Mouse (Mus musculus) neural tube, embryonic 15.5 days (tissue): ENCODE data around the gene Tmem39b. TPM values are rescaled to one million over a fixed set of nuclear protein-coding genes. Genes with fewer than 3 reads are reported as not detected.
"Not testable (repeated sequence)": the region's sequence is repeated elsewhere in the genome, so short reads cannot be mapped to it uniquely, and the experiment has no call there.

ENCODE experiments used
- ATAC-seq: fragments of 200-750 bp; cut with Nextera tagmentation; 2 replicates; pipeline ENCODE4 v1.8.0; 2017; ENCODE audit warnings: mild to moderate bottlenecking, moderate TSS enrichment, moderate library complexity; ENCODE audit not compliant: low FRiP score
- H3K27ac ChIP-seq: fragments of 300-500 bp; sonication (generic); replicated peaks from 2 replicates; pipeline ENCODE4 v1.5.1; 2015; ENCODE audit warnings: mild to moderate bottlenecking, inconsistent platforms
- H3K27me3 ChIP-seq: fragments of 300-500 bp; sonication (generic); replicated peaks from 2 replicates; pipeline ENCODE4 v1.6.1; 2015; ENCODE audit warnings: inconsistent platforms
- H3K36me3 ChIP-seq: fragments of 300-500 bp; sonication (generic); 2 replicates; pipeline ENCODE4 v1.6.1; 2015; ENCODE audit warnings: inconsistent platforms
- H3K4me1 ChIP-seq: fragments of 300-500 bp; sonication (generic); 2 replicates; pipeline ENCODE4 v1.6.1; 2015; ENCODE audit warnings: inconsistent platforms
- H3K4me2 ChIP-seq: fragments of 300-500 bp; sonication (generic); 2 replicates; pipeline ENCODE4 v1.6.1; 2015; ENCODE audit warnings: inconsistent platforms, mild to moderate bottlenecking, moderate library complexity
- H3K4me3 ChIP-seq: fragments of 300-500 bp; sonication (generic); replicated peaks from 2 replicates; pipeline ENCODE4 v1.5.1; 2015; ENCODE audit warnings: mild to moderate bottlenecking, inconsistent platforms
- H3K9ac ChIP-seq: fragments of 300-500 bp; sonication (generic); replicated peaks from 2 replicates; pipeline ENCODE4 v1.6.1; 2015; ENCODE audit warnings: mild to moderate bottlenecking, inconsistent platforms
- H3K9me3 ChIP-seq: fragments of 300-500 bp; sonication (generic); replicated peaks from 2 replicates; pipeline ENCODE4 v1.6.1; 2016; ENCODE audit warnings: inconsistent platforms
- WGBS: fragments of 180-500 bp; shearing (Covaris S2); methylation state at CpG from one replicate; pipeline ENCODE4 v1.1.7; 2015; ENCODE audit warnings: mixed read lengths; 5-methylcytosine and 5-hydroxymethylcytosine counted together
- polyA plus RNA-seq: library from polyadenylated mRNA; unstranded; fragments of >200 nt; fragmentation: Nextera tagmentation; extraction: Ambion mirVana; gene quantifications from 2 replicates; pipeline ENCODE4 v1.2.1, GENCODE M21; 2015

Gene Tmem39b
- 13.9 and 15.4 TPM in 2 replicates for polyA plus RNA-seq

DNA sequence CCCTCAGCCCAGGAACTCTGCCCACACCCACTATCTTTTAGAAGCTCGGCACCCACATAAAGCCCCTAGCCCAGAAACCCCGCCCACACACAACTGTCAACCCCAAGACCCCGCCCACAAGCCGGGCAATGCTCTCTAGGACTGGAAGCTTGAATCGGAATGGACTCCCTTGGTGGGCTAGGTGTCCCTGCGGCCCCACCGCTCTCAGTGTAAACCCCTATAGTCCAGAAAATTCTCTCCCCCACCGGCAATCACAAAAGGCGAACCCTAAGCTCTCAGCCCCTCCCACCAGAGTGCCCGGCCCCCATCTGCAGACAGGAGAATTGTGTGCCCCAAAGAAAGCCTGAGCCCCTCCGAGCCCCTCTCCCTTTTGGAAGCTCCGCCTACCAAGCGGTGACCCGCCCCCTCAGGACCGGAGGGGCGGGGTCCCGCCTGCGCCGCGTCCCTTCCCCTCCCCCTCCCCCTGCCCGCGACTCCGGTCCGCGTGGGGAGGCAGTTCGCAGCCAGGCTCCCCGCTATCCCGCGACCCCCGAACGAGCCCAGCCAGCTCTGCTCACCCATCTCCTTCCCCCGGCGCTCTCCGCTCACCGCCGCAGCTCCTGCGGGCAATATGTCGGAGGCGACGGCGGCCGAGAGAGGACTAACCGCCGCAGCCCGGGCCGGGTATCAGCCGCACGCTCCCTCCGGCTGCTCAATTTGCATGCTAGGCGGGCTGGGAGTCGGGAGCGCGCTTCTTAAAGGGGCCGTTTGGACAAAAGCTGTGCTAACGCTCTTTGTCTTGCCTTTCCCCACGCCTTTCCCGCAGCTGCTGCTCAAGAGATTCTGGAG, at the start of gene Tmem39b:
TSS of gene Tmem39b (minus strand) at position 681 of the 828 bp plus-strand sequence.
- peaks cover 46% of the 10 kb centered on the region for H3K4me1 ChIP-seq
- no peaks in the 10 kb centered on the region for H3K27me3 ChIP-seq
- H3K9me3 ChIP-seq: no peaks in the 10 kb centered on the region
- H3K9ac ChIP-seq: peak within 1 kb of the TSS; percentile 72
- peaks cover 28% of the 10 kb centered on the region for H3K36me3 ChIP-seq
- H3K4me3 ChIP-seq: peak within 1 kb of the TSS; percentile 69
- under 1% methylated on average over 57 of the region's 57 CpGs for WGBS
- peak; percentile 89 for ATAC-seq
- H3K27ac ChIP-seq: peak within 1 kb of the TSS; percentile 97
- H3K4me2 ChIP-seq: peak within 1 kb of the TSS; percentile 67

- Histone ChIP-seq H3K27ac (no peak overlapping the region), H3K4me3 (no peak overlapping the region), H3K27me3 (no peaks in the 10 kb centered on the region), H3K9ac (no peak overlapping the region), H3K9me3 (no peaks in the 10 kb centered on the region), H3K4me2 (no peak overlapping the region), H3K4me1 (peaks cover 10% of the 10 kb centered on the region), H3K36me3 (no peaks in the 10 kb centered on the region)
- ATAC-seq: no peak
- 59% methylated on average over 1 of the region's 1 CpGs for WGBS
Measured at GRCm38 (mm10) chr4:129746106-129746505, 49.5 kb upstream of the Tmem39b start.

DNA sequence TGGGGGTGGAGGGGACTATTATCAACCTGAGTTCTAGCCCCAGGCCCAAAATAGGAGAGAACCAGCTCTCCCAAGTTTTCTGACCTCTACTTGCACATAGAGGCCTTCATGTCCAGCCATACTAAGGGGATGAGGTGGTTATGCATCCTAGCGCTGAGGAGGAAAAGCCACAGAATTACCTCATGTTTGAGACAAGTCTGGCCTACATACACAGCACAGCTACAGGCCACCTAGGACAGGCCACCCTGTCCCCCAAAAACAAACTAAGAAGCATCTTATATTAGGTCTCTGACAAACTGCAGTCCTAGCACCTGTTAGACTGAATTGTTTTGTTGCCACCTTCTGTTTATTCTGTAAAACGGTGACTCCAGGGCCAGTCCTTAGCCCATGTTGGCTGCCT, 46.9 kb upstream of the Tmem39b start:
- H3K9ac ChIP-seq: peak overlapping the region; percentile 71
- H3K36me3 ChIP-seq: no peaks in the 10 kb centered on the region
- WGBS: 42% methylated on average over 2 of the region's 2 CpGs

DNA sequence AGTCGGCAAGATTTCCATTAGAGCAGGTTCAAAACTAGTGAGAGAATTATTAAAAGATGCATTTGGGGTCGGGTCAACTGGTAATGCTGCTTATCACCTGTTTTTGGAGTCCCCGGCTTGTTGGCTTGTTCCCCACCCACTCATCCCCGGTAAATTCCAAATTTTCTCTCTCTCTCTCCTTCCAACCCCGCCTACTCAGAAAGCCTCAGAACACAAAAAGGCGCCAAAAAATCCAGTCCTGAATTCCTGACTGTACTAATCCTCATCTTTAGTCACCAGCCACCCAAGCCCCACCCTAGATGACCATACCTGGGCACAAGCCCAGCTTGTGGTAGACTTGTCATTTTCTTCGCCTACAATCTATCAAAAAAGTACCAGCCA, 46.4 kb upstream of the Tmem39b start:
- Histone ChIP-seq H3K9ac (peak overlapping the region; percentile 71), H3K9me3 (no peaks in the 10 kb centered on the region), H3K4me3 (peak overlapping the region; percentile 93), H3K27me3 (no peaks in the 10 kb centered on the region), H3K4me2 (peak overlapping the region; percentile 66), H3K4me1 (peaks cover 32% of the 10 kb centered on the region), H3K36me3 (no peaks in the 10 kb centered on the region), H3K27ac (peak overlapping the region; percentile 98)
- WGBS: 11% methylated on average over 7 of the region's 7 CpGs
- ATAC-seq: no peak

More for the DNA sequence above, 46.9 kb upstream of the Tmem39b start:
- Histone ChIP-seq H3K4me1 (peaks cover 29% of the 10 kb centered on the region), H3K4me3 (peak overlapping the region; percentile 93), H3K9me3 (no peaks in the 10 kb centered on the region), H3K27ac (peak overlapping the region; percentile 98), H3K27me3 (no peaks in the 10 kb centered on the region), H3K4me2 (peak overlapping the region; percentile 66)
- ATAC-seq: no peak

GRCm38 (mm10) chr4:129742232-129743009, 45.8 kb upstream of the Tmem39b start, which contains the start of gene Khdrbs1:
Khdrbs1 (minus strand) TSS chr4:129742303.
- under 1% methylated on average over 76 of the region's 76 CpGs for whole genome bisulfite sequencing
- no peaks in the 10 kb centered on the region for H3K27me3 ChIP-seq
- peak within 1 kb of the TSS; percentile 98 for H3K27ac ChIP-seq
- peak; percentile 95 for ATAC-seq
- peaks cover 32% of the 10 kb centered on the region for H3K4me1 ChIP-seq
- no peaks in the 10 kb centered on the region for H3K36me3 ChIP-seq
- no peaks in the 10 kb centered on the region for H3K9me3 ChIP-seq
- H3K4me2 ChIP-seq: peak within 1 kb of the TSS; percentile 73
- peak within 1 kb of the TSS; percentile 99 for H3K9ac ChIP-seq
- H3K4me3 ChIP-seq: peak within 1 kb of the TSS; percentile 93

DNA sequence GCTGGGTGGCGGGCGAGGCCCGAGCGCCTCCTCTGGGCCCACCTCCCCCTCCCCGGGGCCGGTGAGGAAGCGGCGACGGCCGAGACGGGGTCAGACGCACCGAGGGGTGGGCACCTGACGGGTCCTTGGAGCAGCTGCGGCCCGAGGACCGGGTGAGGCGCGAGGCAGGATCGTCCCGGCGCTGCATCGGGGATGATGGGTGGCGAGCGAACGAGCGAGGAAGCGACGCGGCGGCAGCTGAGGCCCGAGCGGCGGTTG, 45.3 kb upstream of the Tmem39b start:
- H3K36me3 ChIP-seq: no peaks in the 10 kb centered on the region
- H3K4me3 ChIP-seq: peak overlapping the region; percentile 93
- H3K27me3 ChIP-seq: no peaks in the 10 kb centered on the region
- ATAC-seq: peak; percentile 57
- H3K4me1 ChIP-seq: peaks cover 37% of the 10 kb centered on the region
- H3K27ac ChIP-seq: peak overlapping the region; percentile 96
- H3K9ac ChIP-seq: peak overlapping the region; percentile 99
- under 1% methylated on average over 16 of the region's 34 CpGs for WGBS
- peak overlapping the region; percentile 73 for H3K4me2 ChIP-seq
- H3K9me3 ChIP-seq: no peaks in the 10 kb centered on the region

DNA sequence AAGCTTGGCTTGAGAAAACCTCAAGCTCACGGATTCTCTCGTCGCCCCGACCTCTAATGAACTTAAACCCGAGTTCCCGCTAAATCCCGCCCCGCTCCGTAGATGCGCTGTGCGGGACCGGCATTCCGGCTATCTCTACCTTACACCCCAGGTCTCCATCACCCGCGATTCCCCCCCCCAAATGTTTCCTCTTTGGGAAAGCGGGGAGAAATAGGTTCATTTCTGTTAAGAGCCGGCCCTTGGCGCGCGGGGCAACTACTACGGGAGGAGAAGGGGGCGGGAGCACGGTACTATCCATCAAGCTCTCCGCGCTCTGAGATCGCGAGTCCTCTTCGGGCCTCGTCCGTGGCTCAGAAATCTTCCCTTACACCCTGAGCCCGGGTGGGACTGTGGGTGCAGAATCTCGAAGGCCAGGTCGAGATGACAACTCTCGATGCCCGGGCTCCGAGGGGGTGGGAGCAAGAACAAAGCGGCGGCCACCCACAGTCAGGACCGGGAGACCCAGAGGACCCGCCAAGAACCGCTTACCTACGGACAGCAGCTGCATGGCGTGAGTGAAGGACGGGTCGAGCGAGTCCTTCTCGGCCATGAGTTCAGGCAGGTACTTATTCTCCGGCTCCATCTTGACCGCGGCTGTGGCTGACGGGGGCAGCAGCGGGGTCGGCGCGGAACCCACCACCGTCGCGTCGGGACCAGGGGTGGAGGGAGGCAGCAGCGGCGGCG, 44.8 kb upstream of the Tmem39b start:
- peak overlapping the region; percentile 93 for H3K4me3 ChIP-seq
- ATAC-seq: peak; percentile 2; the same call in 1 of the 2 replicates
- H3K9me3 ChIP-seq: no peaks in the 10 kb centered on the region
- peaks cover 37% of the 10 kb centered on the region for H3K4me1 ChIP-seq
- no peaks in the 10 kb centered on the region for H3K36me3 ChIP-seq
- peak overlapping the region; percentile 73 for H3K4me2 ChIP-seq
- peak overlapping the region; percentile 99 for H3K9ac ChIP-seq
- under 1% methylated on average over 62 of the region's 62 CpGs for WGBS
- H3K27ac ChIP-seq: peak overlapping the region; percentile 96
- H3K27me3 ChIP-seq: no peaks in the 10 kb centered on the region

DNA sequence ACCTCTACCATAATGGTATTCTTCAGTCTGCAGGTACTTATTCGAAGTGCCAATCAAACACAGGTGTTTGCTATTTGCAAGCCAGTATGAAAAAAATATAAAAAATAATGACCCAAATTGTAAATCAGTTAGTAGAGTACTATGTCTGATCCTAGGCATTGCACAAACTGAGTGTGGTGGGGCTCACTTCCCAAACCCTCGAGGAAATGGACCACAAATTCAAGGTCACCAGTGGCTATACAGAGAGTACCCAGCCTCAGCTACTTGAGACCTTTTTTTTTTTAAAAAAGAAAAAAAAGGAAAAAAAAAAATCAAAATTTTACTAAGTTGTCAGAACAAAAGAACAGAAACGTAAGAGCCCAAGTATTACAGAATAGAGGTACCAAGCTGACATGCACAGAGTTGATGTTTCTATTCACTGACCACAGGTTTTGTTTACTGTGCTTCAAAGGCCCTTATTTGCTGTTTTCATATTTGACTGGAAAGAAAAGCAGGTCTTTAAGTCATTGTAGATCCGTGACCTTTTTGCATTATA, 42.5 kb upstream of the Tmem39b start:
- Histone ChIP-seq H3K27ac (no peak overlapping the region), H3K4me3 (peak overlapping the region; percentile 93), H3K9me3 (no peaks in the 10 kb centered on the region), H3K4me2 (peak overlapping the region; percentile 73), H3K4me1 (peaks cover 43% of the 10 kb centered on the region), H3K9ac (no peak overlapping the region; the same call in 1 of the 2 replicates), H3K36me3 (no peaks in the 10 kb centered on the region), H3K27me3 (no peaks in the 10 kb centered on the region)
- 73% methylated on average over 4 of the region's 4 CpGs for WGBS
- ATAC-seq: no peak

- no peak overlapping the region for H3K4me2 ChIP-seq
- peaks cover 49% of the 10 kb centered on the region for H3K4me1 ChIP-seq
Measured at GRCm38 (mm10) chr4:129736173-129736572, 39.5 kb upstream of the Tmem39b start.

GRCm38 (mm10) chr4:129735485-129735884, 38.8 kb upstream of the Tmem39b start:
- ATAC-seq, H3K4me2 ChIP-seq, H3K36me3 ChIP-seq, H3K4me3 ChIP-seq, H3K9me3 ChIP-seq, H3K27ac ChIP-seq, H3K27me3 ChIP-seq, H3K9ac ChIP-seq: not testable (repeated sequence)
- WGBS: 100% methylated on average over 3 of the region's 4 CpGs
- H3K4me1 ChIP-seq: peaks cover 47% of the 10 kb centered on the region

More at GRCm38 (mm10) chr4:129736173-129736572, 39.5 kb upstream of the Tmem39b start:
- Histone ChIP-seq H3K9ac (no peak overlapping the region), H3K27ac (no peak overlapping the region), H3K36me3 (no peaks in the 10 kb centered on the region), H3K9me3 (no peaks in the 10 kb centered on the region), H3K4me3 (no peak overlapping the region), H3K27me3 (no peaks in the 10 kb centered on the region)
- no peak for ATAC-seq
- 97% methylated on average over 1 of the region's 1 CpGs for WGBS

DNA sequence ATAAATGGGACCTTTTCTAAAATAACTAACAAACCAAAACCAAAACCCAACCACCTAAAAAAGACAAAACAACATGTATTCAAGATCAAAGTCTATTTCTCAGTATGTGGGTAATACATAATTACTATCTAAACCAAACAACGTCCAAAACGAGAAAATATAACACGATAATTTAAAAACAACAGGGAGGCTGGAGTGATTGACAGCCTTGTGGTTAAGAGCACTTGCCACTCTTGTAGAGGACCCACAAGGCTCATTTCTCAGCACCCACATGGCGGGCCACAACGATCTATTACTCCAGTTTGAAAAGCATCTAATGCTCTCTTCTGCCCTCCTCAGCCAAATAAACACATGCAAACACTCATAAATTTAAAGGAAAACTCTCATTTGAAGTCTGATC, 34.8 kb upstream of the Tmem39b start:
- peaks cover 17% of the 10 kb centered on the region for H3K36me3 ChIP-seq
- whole genome bisulfite sequencing: 76% methylated on average over 5 of the region's 5 CpGs
- no peak overlapping the region for H3K4me2 ChIP-seq
- peaks cover 22% of the 10 kb centered on the region; the same call in 1 of the 2 replicates for H3K4me1 ChIP-seq
- H3K4me3 ChIP-seq: no peak overlapping the region
- no peaks in the 10 kb centered on the region for H3K27me3 ChIP-seq
- H3K9ac ChIP-seq: no peak overlapping the region
- no peak for ATAC-seq
- H3K27ac ChIP-seq: no peak overlapping the region
- H3K9me3 ChIP-seq: no peaks in the 10 kb centered on the region
